Mouse (Mus musculus) brain, adult 2 months (tissue): ENCODE measurements around the gene Calhm5.

Source experiments
- DNase-seq: peaks from one replicate; pipeline ENCODE4 v3.0.0; 2011; ENCODE audit warnings: low read depth, low spot score

Calhm5 gene

DNA sequence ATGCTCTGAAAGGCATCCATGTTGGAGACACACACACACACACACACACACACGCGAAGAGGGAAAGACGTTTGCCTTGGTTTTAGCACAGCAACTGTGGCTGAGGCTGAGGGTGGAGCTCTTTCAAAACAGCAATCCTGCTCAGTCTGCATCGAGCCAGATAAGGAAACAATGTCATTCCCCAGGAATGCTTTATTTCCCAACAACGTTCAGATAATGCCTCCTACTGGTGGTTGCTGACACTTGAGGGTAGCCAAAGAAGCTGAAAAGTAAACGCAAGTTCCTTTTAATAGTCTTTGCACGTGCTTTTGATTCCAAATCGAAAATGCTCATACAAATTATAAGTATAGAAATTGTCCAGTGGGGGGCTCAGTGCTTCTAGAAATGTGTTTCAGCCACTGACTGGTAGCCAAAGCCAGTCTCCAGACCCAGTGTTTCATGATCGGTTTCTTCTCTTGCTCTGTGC lies at the start of gene Calhm5:
Gene Calhm5, minus strand, starts transcription at position 102 of the 466 bp plus-strand sequence.
- peak; percentile 87 for DNase-seq

- DNase-seq, result no peak
These were observed 45.4 kb upstream of the Calhm5 start for GRCm38 (mm10) chr10:34141693-34142092.

DNA sequence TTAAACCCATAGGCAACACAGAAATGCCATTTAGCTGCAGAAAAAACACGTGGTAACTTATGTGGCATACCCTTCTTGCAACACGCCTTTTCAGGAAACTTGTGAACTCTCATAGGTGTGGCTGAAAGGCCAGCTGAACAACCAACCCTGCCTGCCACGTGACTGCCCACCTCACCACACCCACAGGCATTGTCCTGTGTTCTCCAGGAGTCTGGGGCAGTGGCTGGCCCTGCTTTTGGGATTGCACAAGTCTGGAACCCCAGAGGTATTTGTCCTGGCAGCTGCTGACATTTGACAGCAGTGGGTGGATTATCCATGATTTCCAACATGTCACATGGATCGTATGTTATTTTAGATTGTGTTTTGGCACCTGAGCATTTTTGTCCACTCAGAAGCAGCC lies 43.4 kb upstream of the Calhm5 start:
- no peak for DNase-seq

DNA sequence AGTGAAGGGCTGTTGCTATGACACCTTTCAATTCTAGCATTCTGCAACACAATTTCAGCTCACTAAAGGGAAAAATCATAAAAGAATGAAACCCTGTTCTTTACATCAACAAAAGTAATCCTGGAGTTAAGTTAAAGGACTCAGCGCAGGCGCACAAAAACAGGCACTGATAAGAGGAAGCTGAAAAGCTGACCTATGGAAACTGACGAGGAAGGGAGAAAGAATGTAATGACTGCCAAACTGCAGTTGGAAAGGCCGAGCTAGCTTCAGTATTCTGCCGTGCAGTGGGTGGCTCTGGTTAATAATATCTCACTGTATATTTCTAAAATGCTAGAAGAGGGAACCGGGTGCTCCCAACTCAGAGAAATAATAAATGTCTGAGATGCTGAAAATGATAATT lies 41.7 kb upstream of the Calhm5 start:
- DNase-seq, result peak; percentile 27

DNA sequence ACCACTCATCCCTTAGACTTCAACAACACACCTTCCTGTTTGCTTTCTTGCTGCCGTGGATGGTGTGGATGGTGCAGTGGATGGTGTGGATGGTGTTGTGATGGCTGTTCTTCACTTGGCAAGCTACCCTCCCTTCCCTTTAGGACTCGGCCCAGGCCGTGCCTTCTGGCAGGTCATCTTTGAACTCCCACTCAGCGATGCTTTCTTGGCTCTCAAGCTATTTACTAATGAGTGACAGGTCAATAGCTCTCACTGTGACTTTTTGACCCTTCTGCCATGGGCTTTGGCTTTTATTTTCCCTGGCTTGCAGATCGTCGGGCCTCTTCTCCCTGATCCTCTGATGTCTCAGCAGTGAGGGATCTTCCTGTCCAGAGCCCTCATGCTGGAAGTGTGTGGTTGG lies 40.1 kb upstream of the Calhm5 start:
- DNase-seq, result no peak

- DNase-seq, result no peak
These were observed 35.0 kb upstream of the Calhm5 start for GRCm38 (mm10) chr10:34131356-34131755.

GRCm38 (mm10) chr10:34128391-34128790 lies 32.1 kb upstream of the Calhm5 start:
- DNase-seq, result no peak

- DNase-seq, result peak; percentile 69
These were observed 31.4 kb upstream of the Calhm5 start, which contains the start of gene Calhm6 for GRCm38 (mm10) chr10:34127392-34128378. TSS of gene Calhm6 (minus strand) at chr10:34127984.

DNA sequence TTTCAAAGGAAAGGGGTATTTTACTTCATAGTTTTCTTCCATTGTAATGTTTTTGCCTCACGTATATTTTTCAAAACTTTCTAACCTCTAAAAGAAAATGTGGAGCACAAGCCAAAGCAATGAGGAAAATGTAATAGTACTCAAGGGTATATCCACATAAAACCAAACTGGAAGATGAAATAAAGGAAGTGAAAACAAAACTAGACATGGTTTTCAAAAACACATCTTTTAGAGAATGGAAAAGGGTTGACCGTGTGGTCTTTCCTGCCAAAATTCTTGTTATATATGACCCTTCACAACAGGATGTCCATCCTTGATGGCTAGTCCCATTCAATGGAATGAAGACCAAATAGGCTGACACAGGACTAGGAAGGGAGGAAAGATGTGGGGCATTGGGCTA lies 22.1 kb upstream of the Calhm5 start:
- no peak for DNase-seq

DNA sequence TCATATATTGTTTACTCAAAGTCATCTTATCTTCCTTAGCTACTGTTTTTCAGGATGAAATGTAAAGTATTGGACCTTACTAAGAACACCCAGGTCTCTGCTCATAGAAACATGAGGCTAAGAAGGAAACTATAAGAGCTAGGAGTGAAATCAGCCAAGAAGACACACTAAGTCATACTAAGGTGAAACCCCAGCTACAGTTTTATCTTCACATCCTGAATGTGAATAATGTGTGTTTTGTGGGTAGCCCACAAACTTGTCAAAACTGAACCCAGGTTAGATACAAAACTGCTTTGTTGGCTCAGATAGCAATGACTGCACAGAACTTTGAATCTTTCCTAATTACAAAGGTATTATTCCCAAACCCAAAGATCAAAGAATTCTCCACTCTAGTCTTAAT lies 21.5 kb upstream of the Calhm5 start:
- no peak for DNase-seq

DNA sequence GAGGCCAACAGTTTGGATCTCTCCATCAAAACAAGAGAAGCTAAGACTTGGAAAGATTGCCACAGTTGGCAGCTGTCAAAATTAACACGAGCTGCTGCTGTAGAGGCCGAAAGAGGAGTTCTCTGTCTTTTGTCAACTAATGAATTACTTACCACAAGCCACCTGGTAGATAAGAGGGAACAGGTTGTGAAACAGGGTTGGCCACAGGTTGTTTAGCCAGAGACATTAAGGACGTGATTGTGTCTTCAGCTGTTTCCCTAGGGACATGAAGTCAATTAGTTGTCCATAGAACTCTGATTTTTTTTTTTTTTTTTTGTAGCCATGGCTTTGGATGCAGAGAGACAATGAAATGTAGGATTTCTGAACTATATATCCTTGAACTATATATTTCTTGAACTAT lies 20.8 kb upstream of the Calhm5 start:
- DNase-seq, result no peak

GRCm38 (mm10) chr10:34111964-34112738 lies 15.8 kb upstream of the Calhm5 start:
- no peak for DNase-seq

DNA sequence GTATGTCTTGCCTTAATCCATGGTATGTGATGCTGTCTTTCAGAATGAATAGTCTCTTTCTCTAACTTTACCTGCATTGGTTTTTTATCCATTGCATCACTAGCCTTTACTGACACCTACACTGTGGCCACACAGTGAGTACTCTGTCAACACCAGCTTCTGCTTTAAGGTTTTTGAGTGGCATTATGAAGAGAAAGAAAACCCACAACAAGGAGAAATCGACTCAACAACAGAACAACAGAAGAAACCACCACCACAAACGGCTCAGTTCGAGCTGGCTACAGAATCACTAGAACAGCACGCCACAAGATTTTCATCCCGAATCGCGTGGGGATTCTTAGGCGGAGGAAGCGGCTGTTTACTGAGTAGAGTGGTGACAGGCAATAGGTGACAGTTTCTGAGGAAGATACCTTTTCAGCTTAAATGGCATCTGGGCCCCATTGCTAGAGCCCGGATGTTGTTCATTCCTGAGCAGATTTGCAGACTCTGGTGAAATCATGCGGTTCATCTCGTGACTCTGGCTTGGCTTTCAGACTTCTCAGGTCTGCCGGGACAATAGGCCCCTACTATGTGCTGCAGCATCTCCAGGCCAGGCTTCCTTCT lies 14.6 kb upstream of the Calhm5 start:
- DNase-seq, result no peak

- DNase-seq, result no peak
These were observed 355 bp downstream of the Calhm5 start for GRCm38 (mm10) chr10:34095964-34096363.

GRCm38 (mm10) chr10:34095147-34095546 lies 1.2 kb downstream of the Calhm5 start:
- no peak for DNase-seq

DNA sequence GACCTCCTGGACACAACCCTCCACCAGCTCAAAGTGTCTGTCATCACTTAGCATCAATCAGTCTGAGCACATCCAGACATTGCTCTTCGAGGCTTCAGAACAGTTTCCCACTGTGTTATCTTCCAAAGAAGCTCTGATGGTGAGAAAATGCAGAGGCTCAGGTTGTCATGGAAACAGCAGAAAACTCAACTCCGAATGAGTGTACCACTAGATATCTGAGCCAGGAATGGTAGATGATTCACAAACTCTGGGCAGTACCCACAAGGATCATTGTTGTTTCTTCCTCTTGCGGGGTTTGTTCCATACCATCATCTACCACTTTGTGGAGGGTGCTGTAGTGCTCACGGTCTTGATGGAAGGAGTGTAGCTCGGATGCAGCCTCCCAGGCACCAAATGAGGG lies 4.4 kb downstream of the Calhm5 start:
- DNase-seq, result peak; percentile 92

DNA sequence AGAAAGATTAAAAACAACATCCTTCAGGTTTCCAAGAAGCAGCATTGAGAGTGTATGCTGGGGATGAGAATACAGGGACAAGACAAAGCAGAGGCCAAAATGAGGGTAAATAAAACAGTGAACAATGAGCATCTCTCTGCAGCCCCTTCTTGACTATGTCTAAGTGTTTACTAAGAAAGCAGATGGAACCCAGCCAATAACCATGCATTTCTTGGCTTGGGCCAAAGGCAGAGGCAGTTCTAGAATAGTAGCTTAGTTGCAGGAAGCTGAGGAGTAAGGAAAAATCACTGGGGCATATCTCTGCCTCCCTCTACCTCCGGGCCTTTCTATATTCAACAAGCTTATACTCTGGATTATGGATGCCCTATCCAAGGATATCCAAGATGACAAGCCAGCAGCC lies 5.8 kb downstream of the Calhm5 start:
- no peak for DNase-seq

- DNase-seq, result no peak
These were observed 6.8 kb downstream of the Calhm5 start for GRCm38 (mm10) chr10:34089517-34089916.

GRCm38 (mm10) chr10:34088515-34088914 lies 7.8 kb downstream of the Calhm5 start:
- DNase-seq, result no peak

DNA sequence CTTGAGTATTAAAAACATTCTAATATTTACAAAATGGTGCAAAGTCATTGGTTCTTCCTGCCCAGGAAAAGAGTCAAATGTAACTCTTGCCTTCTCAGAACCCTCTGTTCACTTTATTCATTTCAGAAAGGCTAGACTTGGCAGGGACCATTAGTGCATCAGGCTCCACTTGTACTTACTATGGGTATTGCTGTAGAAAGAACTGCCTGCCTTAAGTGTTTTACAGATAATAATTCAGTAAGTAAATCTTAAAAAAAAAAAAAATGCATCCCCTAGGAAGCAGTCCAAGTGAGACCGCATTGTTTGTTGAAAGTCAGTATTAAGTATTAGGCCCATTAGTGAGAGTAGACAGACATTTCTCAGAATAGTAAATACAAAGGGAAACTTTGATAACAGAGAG lies 9.8 kb downstream of the Calhm5 start:
- DNase-seq, result no peak

DNA sequence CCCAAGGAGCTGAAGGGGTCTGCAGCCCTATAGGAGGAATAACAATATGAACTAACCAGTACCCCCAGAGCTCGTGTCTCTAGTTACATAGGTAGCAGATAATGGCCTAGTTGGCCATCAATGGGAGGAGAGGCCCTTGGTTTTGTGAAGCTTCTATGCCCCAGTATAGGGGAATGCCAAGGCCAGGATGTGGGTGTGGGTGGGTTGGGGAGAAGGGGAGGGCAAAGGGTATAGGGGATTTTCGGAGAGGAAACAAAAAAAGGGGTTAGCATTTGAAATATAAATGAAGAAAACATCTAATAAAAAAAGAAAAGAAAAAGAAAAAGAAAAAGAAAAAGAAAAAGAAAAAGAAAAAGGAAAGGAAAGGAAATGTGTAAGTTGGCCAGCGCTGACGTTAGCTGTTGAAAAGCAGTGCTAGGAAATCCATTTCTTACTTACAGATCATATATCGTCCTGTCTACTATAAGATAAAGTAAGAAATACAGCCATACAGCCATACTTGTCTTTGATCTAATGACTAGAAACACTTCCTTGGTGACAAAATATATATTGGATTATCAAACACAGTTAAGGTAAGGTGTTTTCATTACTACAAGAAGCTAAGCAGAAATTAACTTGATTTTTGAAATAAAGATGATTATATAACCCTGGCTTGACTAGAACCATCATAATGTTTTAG lies 21.7 kb downstream of the Calhm5 start:
- DNase-seq, result no peak
